Mouse (Mus musculus) neural tube, embryonic 10.5 days (tissue): ENCODE measurements around the gene Htr5a.

Experiments
- DNase-seq: peaks from one replicate; pipeline ENCODE4 v3.0.0-alpha.2; 2017; ENCODE audit warnings: low spot score; ENCODE audit errors: extremely low spot score

Htr5a gene

DNA sequence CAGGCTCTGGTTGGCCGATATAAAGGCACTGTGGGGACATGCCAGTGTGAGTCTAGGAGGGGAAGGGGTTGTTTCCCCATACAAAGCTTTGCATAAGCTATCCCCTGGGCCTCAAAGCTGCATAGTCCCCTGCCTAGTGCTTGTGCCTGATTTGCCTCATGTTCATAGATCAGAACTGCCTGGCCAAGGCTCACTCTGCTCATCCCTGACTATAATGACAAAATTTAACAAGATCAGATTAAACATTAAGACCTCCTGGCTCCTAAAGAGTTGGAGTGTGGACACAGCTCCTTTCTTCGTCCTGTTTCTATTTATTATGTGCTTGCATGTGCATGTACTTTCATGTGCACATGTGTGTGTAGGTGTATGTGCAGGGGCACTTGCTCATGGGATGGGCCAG, 39.3 kb downstream of the Htr5a start:
- no peak for DNase-seq

DNA sequence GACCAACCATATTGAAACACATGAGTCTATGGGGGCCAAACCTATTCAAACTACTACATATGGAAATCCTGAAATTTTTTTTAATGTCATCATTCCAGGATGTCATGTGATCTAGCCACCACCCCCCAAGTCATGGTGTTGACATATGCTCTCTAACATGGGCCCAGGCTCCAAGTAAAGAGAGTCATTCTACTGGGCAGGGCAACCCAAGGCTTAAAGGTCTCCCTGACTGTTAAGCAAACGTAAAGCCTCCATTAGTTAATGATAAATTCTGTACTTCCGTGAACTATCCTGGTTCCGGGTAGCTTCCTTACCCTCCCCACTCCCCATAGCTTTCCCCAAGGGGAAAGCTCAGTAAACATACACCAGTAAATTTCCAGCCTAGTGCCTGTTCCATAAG, 46.1 kb downstream of the Htr5a start:
- no peak for DNase-seq

DNA sequence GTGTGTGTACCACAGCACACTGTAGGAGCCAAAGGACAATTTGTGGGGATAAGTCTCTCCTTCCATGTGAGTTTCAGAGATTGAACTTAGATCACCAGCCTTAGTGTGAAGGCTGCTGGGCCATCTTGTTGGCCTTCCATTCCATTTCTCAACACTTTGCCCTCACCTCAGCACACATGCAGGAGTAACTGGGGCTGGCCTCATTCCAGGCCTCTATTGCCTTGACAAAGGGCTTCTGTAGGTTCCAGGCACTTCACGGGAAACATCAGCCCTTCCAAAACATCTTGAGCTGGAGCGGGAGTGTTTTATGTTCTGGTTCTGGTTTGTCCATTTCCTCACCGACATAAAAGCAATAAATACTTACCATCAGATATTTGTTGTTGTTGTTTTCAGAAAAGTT, 54.0 kb downstream of the Htr5a start:
- DNase-seq, result no peak

DNA sequence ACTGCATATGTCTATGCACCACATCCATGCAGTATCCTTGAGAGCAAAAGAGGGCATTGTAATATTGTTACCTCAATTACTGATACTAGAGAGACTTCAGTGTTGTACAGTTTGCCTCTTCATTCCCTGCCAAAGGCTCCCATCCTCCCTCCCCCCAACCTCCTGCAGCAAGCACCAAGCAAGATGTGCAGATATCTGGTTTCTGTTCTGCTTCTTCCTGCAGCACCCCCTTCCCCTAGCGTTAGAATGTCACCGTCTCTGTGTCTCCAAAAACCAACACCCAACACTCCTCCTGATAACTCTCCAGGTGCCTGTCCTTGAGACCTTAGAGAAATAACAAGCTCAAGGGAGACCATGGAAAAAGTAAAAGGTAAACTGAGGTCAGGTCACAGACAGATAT, 57.8 kb downstream of the Htr5a start:
- no peak for DNase-seq

DNA sequence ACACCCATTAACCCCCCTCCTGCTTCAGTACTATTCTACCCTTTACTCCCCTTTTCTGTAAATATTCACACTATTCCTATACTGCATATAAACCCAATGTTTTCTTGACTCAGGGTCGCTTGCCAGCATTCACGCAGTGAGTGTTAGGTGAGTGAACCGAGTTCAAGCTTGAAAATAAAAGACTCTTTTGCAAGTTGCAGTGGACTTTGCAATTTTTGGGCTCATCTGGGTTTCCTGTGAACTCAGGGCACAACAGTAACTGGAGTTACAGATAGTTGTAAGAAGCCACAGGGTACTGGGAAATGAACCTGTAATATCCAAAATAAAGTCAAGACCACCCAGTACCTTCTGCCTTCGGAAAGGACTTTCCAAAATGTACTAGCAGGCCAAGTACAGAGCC, 58.2 kb downstream of the Htr5a start:
- DNase-seq, result no peak
